Mouse (Mus musculus) A20 (cell line): ENCODE measurements around the gene Ptprj.
A peak's percentile ranks its signal among the peaks of the same experiment; 100 is the strongest.
"Not testable (repeated sequence)": the region's sequence is repeated elsewhere in the genome, so short reads cannot be mapped to it uniquely, and the experiment has no call there.

Experiments
- DNase-seq: peaks from one replicate; pipeline ENCODE4 v3.0.0-alpha.2; 2011; ENCODE audit warnings: low read depth, low spot score

The Ptprj gene

DNA sequence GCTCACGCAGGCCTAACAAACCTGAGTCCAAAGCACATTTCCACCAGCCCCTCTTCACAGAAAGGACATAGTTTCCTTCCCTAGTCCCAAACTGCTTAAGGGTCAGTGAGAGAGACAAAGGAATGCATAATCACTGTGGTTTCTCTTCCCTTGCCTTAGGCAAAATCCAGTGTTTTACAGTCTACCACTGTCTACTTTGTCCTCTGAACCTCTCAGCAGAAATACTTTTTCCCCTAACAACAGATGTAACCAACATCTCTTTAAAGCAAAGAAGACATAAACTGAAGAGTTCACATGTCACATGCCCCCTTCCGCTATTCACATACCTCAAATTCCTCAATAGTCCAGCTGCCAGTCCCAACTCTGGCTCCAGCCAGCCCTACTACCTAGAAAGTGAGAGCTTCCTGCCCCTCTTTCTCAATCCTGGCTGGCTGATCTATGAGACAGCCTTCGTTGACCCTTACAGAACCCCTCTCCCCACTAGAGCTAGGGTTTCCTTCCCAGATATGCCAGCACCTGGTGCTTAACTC, 94.2 kb downstream of the Ptprj start:
- no peak for DNase-seq

DNA sequence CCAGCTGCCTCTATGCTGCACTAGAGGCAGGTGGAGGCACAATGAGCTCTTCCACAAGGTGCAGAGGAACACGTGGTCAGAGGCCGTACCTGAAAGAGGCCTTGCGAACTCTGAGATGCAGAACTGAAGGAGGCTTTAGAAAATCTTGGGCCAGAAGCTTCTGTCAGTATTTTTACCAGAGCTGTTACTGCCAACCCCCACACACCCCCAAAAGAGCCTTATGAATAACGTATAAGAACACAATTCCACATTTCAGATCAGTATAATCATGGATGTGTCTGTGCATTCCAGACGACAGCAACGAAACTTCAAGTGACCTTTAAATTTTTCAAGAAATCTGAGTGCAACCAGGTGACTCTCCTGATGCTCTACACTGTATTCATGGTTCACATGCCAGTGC, 98.9 kb downstream of the Ptprj start:
- DNase-seq: no peak

DNA sequence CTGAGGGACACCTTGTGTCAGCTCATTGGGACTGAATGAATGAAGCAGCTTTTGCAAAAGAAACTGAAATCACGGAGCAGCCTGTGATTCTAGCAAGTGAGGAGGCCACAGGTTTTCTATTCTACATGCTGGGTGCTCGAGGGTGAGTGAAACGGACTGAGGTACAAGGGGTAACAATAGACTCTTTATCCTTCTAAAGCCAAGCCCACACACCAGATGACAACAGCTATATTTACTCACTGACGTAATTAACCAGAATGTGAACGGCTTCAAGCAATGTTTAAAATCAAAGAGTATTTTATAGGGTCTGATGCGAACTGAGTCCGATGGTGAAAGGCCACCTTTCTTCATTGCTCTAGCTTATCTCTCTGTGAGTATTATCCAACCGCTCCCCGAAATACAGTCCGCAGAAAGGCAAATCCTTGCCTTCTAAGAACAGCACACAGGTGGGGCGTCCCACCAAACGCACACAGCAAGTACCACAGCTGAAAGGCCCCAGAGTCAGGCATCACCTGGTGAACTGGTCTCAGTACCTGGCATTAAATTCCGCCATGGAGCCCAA, 99.6 kb downstream of the Ptprj start:
- DNase-seq: no peak

DNA sequence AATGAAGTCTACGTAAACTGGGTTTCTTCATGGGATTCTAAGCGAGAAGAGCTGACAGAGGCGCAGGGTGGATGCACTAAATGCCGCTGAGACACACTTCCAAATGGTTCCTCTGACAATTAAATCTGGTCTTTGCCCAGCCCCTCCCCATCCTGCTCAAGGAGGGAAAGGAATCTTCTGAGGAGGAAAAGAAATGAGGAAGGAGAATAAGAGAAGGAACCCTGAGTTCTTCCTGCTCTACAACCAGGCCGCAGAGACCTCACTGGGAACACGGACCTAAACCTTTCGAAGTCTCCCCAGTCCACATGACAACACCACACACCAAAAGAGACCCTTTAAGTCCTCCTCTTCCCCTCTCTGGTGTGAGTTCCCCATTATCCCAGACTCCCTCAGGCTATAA, 101.9 kb downstream of the Ptprj start:
- no peak for DNase-seq

DNA sequence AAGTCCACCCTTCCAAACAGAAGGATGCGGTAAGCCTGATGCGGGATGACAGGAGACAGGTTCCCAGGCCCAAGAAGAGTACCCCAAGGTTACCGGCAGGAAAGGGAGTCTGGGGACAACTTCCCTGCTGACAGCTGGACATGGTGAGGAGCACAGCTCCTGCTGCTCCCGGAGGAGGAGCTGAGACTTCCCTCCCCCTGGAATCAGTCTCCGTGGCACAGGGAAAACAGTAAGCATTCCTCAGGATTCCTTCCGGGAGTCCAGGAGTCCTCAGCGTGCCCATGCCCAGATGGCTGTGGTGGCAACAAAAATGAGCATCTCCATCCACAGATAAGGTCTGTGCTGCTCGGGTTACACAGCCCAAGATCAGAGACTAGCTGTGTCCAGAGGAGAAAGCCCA, 102.8 kb downstream of the Ptprj start:
- DNase-seq: no peak

DNA sequence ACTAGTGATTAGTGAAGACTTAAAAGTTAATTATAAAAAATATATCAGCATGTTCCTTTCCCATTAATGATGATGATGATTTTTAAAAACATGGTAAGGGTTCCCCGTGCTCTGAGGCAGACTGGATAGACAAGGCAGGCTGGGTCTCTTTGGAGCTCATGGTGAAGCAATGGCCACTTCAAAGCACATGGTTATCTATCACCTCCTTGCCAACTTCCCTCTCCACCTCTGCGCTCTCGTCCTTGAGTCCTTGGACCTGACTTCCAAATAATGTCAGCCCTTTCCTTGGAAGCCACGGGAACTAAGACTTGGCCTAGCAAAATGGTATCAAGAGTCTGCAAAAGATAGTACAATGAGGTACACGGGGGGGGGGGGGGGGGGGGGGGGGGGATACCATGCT, 103.7 kb downstream of the Ptprj start:
- DNase-seq: no peak

DNA sequence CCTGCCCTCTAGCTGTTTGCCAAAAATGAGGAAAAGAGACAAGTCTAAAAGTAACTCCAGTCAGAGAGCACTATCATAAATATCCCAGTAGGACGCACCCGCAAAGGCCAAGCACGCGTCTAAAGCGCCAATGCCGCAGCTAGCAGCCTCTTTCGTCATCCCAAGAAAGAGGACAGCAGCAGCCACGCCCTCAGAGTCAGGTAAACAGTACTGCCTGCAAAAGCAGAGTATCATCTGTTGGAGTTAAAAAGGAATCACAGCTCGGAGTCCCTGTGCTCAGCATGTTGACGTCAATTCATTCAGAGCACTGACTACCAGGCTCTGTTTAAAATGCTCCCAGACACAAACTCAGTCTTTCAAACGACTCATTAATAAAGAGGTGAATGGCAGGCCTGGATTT, 104.1 kb downstream of the Ptprj start:
- DNase-seq: no peak

DNA sequence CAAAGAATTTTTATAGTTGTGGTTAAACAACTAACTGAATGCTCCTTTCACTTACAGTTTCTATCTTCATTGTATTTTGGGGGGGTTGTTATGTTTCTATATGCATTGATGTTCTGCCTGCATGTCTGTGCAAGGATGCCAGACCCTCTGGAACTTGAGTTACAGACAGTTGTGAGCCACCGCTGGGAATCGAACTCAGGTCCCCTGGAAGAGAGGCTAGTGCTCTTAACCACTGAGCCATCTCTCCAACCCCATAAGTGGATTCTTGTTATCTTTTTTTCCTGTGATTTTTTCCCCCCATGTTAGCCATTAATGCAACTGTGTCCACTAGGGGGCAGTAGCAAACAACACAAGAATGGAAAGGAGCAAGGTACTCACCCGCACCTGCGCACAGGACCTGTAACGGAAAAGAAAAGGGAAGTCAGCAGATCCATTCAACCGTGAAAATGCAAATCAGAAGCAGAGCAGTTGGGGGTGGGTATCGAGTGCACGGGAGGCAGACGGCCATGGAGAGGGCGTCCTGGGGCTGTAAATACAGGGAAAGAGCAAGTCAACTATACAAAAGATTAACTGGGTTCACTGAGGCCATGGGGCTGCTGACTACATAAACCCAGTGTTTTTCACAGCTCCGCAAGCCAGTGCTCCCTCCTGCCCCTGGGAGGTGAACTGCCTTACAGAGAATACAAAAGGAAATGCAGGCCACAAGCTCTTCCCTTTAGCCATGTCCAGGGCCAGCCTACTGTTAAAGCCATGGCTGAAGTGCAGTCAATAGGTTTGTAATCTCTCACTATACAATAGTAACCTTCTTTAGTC, 105.6 kb downstream of the Ptprj start:
- DNase-seq: peak; percentile 98

DNA sequence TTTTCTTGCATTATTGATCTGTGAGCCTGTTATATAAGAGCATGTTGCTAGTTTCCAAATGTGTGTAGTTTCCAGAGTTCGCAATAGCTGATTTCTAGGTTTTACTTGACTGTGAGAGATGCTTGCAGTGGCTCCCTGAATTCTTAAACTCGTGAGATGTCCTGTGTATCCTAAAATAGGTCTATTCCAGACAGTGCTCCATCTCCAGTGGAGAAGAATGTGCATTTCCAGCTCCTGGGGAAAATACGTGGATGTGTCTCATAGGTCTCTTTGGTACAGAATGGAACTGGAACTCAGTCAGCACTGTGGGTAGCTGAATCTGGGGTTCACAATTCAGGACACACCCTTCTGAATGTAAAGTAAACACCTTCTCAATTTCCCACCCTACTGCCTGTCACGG, 107.7 kb downstream of the Ptprj start:
- DNase-seq: no peak

DNA sequence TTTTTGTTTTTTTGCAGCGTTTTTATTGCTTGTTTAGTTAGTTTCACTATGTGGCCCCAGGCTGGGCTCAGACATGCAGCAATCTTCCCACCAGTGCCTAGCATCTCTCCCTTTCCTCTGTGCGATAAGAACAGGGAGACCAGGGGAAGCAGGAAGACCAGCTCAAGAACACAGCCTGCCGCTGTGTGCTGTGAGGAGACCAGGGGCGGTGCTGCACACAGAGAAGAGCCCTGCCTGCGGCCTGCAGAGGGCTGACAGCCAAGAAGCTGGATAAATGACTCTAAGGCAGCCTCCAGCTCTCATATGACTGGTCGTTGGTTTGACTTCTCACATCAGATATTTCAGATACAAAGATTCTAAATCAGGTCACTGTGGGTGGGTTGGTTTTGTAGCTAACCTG, 110.3 kb downstream of the Ptprj start:
- no peak for DNase-seq

DNA sequence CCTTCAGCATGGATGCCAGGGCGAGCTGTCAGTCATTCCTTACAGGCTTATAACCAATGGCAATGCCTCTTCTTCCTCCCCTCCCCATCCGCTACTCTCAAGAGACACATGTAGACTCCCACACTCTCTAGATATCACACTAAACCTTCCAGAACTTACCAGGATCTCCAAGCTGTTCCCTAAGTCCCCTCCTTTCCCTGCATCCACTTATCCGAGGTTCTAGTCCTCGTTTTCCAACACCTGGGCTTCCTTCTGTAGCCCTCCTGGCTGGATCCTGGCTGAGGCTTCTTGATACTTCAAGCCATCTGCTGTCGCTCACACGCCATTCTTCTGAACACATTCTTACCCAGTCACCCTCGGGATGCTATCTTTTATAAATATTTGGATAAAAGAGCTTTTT, 114.0 kb downstream of the Ptprj start:
- DNase-seq: no peak

DNA sequence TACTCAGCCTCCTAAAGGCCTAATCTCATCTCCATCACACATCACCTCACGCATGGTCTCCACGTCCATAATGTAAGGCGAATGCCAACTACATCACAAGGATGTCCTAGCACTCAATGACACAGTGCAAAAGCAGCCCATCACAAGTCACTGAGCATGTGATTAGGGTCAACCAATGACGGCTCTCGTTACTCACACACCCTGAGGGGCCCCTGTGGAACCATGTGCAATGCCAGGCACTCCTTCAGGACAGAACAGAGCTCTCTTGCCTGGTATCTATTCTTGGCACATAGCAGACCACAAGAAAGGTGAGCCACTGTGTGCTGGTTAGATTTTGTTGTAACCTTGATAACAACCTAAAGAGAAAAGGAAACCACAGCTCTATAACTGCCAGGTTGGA, 116.7 kb downstream of the Ptprj start:
- DNase-seq: no peak

DNA sequence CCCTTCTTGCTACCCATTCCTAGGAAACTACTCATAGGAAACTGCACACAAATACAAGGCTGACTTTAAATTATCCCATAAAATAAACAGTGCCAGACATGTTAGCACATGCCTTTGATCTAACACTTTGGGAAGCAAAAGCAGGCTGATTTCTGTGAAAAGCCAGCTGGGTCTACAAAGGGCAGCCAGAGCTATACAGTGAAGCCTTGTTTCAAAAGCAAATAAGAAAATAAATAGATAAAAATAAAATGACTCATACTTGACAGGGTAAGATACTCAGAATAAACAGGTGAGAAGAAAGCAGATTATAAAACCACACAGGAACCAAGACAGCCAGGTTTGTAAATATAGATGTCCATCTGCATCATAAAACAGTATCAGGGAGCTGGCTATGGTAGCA, 118.2 kb downstream of the Ptprj start:
- no peak for DNase-seq

DNA sequence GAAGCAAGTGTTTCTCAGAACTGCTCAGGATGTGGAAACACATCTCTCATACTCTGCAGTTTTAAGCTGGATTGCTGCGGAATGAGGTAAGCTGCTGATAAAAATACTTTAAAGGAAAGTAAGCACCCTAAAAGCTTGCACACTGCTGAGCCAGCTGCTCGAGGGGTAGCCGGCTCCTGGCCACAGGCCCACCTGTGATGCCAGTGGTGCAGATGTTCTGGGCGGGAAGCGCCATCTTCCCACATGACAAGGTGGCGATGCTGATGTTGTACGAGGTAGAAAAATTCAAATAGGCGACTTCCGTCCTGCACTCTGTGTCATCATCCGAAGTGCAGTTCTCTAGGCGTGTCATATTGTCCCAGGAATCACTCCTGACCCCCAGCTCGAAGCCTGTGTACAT, 122.5 kb downstream of the Ptprj start:
- no peak for DNase-seq

DNA sequence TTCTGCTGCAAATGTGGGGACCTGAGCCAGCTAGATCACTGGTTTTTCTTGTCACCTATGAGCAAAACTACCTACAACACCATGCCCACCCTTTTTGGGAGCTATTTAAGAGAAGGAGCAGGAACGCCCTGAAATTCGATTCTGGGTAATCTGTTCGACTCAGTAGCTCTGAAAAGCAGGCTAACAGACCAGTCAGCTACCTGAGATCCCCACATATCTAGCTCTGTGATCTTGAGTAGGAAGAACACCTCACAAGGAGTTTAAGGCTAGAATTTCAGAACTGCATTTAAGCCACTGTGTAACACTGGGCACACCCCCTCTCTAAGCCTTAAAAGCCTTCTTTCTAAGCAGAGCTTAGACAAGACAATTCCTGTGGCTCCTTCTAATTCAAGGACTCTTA, 128.1 kb downstream of the Ptprj start:
- no peak for DNase-seq

DNA sequence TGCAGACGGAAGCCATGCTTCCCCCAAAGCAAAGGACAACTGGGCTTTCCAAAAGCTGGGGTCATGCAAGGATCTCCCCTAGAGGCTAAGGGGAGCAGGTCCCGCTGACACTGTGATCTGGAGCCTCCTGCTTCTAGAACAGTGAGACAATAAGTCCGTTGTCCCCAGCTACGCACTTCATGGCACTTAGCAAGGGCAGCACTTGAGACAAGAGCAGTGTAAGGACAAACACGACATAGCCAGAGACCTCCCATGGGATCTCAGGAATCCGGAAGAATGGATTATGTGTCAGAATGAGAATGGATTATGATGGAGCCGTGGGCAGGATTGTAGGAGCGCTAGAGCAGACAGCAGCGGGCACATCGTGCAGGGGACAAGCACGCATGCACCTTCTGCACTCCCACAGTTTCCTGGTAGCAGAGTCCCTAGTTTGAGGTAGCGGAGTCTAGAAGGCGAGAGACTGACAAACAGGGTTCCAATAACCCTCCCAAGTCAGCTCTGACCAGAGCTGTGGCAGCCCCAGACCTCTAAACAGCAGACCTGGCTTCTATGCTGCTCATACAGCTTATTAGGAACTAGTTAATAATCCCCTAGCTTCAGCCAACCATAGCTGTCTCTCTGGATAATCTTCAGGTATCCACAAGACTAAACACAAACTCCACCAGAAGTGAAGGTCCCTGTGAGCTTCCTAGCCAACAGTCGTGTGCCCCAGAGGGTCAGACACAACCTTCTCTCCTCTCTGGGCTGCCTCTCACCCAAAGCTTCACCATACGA, 131.3 kb downstream of the Ptprj start:
- DNase-seq: no peak

DNA sequence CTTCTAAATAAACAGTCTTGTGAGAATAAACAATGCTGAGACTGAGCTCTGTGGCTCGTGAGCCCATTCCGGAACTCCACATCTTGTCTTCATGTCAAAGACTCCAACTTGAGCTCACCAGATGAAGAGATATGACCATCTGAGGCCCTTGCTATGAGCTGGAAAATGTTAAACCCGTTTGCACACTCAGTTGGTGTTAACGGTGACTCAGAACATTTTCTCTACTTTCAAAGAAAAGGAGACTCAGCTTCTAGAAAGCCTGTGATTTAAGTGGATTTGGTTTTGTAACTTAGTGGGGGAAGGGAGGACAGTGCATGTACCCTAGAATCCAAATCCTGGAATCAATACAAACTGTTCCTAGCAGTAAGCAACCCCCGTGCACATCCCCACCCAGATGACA, 136.6 kb downstream of the Ptprj start:
- no peak for DNase-seq

DNA sequence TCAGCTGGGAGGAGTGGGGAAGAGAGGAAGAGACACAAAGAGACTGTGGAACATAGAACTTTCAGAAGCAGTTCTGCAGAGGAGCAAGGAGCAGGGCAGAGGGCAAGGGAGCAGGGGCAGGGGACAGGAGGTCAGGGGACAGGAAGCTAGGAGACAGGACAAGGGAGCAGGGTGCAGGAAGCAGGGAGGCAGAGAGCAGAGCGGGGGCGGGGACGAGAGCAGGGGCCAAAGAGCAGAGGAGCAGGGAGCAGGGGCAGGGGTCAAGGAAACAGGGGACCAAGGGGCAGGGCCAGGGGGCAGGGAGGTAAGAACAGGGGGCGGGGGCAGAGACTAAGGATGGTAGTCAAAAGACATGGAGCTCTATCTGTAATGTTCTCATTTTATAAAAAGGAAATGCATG, 138.6 kb downstream of the Ptprj start:
- DNase-seq: not testable (repeated sequence)

DNA sequence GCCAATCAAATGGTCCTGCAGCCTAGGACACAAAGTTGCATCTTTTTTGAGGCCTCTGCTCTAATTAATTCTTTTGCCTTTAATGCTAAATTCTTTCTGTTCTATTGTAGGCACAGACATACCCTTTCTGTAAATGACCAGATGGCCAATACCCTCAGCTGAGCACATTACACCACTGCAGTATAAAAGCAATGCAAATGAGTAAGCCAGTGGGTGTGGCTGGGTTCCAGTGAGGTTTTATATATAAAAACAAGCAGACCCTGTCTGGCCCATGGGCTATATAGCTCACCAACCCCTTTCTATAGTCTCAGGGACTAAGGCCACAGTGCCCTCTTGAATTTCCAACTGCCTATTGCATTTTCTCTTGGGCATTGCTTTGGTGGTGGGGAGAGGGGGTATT, 140.3 kb downstream of the Ptprj start:
- DNase-seq: not testable (repeated sequence)

DNA sequence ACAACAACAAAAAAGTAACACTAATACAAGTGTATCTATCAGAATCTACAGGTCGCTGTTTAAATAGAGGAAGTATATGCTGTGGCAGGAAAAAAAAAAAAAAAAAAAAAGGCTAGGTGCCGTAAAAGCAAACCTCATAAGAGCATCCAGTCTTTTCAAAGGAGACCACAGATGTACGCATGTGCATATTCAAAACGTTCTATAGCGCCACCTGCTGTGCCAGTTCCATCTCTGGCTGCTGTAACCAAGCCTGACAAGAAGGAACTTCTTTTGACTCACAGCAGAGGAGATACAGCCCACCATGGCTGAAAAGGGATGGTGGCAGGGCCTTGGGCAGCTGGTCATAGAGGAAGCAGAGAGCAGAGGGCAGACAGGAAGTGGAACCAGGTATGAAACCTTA, 143.0 kb downstream of the Ptprj start:
- not testable (repeated sequence) for DNase-seq

DNA sequence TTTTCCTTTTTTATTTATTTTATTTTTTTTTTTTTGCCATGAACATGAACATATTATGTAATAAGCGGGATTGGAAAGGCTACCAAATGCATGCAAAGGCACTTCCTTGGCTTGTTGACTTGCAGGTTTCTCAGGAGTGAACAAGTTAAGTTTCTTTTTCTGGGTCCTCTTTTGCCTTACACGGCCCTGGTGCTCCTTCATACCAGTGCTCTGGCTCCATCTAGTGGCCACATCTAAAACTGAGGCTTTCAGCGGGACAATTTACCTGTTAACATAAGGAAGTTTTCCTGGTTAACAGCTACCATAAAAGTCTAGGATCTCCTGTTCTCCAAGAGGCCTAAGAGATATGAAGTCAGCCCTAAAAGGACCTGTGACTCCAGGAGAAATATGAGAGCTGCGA, 150.7 kb downstream of the Ptprj start:
- DNase-seq: not testable (repeated sequence)

DNA sequence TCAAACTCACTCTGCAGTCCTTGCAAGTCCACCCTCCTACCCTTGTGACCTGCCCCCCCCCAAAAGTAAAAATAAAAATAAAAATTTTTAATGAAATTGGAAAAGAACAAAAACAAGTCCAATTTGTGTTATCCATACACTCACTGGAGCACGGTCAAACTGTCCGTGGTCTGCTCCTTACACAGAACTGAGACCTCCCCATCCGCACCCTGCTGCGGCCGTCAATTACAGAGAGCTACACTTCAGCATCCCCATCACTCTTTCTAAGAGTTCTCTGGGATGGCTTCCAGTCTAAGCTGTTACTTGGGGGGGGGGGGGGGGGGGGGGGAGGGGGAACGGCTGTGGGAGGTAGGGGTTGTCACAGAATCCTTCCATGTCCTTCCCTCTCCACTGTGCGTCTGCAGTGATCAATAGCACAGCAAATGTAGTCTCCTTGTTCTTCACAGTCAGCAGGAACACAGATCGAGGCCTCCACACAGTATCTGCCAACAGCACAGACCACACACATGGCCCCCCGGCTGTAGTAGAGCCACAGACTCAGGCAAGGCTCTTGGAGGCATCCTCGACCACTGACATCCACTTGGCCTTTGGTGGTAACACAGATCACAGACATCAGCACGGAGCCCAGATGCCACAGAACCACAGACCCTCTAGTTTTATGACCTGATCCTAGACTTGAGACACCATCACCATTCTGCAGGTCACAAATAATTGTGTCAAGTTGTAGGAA, 151.3 kb downstream of the Ptprj start:
- DNase-seq: not testable (repeated sequence)
